Mouse (Mus musculus) central nervous system, embryonic 14 days (tissue): ENCODE results near the gene Iah1. TPM values are rescaled to one million over a fixed set of nuclear protein-coding genes. Genes with fewer than 3 reads are reported as not detected.

Experiments
- polyA plus RNA-seq: library from polyadenylated mRNA; depleted of rRNA; stranded (reverse); fragments of >200 nt; gene quantifications from 2 replicates; pipeline ENCODE4 v1.2.3, GENCODE M21; 2012; rRNA removed

Gene Iah1
- polyA plus RNA-seq = 45.0 and 47.3 TPM in 2 replicates

DNA sequence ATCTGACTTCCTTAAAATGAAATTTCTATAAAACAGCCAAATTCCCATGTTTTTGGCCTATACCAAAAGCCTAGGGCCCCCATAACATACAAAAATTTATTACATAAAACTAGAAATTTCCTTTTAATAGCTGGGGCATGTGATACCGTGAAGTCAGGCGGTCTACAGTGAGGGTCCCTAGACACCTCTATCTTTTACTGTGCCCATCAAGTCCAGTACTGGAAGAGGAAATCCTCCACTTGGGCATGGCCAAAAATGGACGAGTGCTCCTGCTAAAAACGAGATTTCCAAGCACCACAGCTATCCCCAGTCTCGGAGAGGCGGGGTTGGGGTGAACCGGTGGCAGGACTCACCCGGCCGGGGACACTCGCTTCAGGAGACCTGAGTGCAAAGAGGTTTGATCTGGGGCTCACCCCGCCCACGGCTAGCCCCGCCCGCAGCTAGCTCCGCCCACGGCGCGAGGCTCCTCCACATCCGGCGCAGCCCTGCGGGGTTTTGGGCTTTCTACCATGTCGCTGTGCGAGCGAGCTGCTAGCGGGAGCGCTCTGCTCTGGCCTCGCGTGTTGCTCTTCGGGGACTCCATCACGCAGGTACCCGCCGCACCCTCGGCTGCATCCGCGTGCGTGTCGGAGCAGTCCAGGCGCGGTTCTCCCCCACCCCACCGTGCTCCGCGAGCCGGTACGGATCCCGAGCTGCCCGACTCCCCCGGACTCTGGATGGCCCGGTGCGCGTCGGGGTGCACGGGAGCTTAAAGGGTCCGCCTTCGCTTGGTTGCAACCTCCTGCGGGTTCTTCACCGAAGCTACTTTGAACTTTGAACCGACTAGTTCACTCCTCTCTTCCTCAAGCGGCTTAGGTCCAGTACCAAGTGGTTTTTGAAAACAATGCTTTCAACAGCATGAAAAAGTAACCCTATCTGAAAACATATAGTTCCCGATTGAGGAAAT, at the start of gene Iah1:
TSS of gene Iah1 (plus strand) at position 467 of the 946 bp plus-strand sequence.

DNA sequence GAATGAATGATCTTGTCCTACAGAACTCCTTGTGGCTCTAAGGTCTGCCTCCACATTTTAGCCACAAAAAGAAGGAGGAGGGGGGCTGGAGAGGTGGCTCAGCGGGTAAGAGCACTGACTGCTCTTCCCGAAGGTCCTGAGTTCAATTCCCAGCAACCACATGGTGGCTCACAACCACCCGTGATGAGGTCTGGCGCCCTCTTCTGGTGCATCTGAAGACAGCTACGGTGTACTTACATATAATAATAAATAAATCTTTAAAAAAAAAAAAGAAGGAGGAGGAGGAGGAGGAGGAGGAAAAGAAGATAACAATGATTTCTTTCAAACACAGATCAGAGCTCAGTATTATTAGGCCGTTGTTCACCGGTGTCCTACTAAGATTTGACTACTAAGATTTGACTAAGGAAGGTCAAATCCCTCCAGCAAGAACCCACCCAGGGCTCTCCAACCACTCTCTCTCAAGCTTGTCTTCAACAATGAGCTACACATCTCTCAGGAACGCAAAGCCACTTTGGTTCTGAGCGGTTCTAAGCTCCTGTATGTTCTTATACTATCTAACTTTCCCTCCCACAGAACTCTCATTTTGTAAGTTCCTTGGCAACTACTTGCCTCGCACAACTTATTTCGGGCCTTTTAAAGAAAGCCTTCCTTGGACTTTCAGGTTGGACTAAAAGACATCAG, 31.3 kb upstream of the Iah1 start, which contains the start of gene Cpsf3:
TSS of gene Cpsf3 (plus strand) at position 631 of the 681 bp plus-strand sequence.

DNA sequence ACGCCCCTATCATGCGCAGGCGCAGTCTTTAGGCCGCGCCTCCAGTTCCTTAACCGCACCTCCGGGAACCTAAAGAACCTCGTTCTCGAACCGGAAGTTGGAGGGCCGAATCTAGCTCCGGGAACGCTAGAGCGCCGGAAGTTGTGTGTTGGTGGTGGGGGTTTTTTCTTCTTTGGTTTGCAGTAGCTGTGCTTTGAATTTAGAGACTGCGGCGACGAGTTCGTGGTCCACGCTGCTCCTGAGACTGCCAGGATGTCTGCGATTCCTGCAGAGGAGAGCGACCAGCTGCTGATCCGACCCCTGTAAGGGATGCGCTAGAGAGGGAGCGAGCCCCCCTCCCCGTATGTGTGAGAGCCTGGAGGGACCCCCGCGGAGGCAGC, 30.0 kb upstream of the Iah1 start, which contains the start of gene Itgb1bp1:
TSS of gene Itgb1bp1 (minus strand) at position 42 of the 380 bp plus-strand sequence.

DNA sequence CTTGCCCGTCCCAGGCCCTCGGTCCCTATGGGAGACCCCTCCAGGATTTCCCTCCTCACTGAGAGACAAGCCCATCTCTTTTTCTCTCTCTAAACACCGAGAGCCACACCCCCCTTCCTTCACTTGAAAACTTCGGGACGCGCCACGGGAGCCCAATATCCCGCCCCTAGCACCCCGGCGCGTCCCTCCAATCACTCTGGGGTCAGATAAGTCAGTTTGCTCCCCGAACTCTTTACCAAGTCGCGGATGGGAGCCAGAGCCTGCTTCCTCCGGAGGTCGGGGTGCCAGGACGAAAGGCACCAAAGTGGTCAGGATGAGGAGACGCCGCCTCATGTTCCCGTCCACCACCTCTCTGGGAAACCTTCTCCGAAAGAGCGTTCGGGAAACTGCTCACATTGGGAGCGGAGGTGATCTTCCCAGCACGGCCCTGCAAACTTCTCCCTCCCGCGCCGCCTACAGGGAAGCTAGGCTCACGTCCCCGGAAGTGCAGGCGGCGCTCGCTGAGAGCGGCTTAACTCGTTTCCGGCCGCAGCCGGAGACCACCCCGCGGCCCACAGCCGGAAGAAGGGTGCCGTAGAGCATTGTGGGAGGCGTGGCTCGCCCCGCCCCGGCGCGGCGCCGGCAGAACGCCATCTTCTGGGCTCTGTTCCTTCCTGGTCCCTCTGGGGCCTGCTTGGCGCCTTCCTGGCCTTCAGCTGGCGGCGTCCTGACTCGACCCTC, 57.1 kb downstream of the Iah1 start, which contains the start of gene Adam17:
TSS of gene Adam17 (minus strand) at position 533 of the 720 bp plus-strand sequence.

Other genes starting within 250 kb of the Iah1 start
- gene Cpsf3, start 31.0 kb upstream of the Iah1 start, polyA plus RNA-seq = 83.2 and 84.9 TPM in 2 replicates
- 25.3 and 25.8 TPM in 2 replicates for gene Itgb1bp1, start 30.1 kb upstream of the Iah1 start, polyA plus RNA-seq
- gene Adam17, start 57.2 kb downstream of the Iah1 start, polyA plus RNA-seq = 20.4 and 22.4 TPM in 2 replicates
- 423 and 474 TPM in 2 replicates for gene Ywhaq, start 101.2 kb downstream of the Iah1 start, polyA plus RNA-seq